Mouse (Mus musculus) E14TG2a.4 (cell line): ENCODE data around the gene Nos1ap.

Experiments
- H3K27me3 ChIP-seq: 2 replicates; pipeline ENCODE4 v1.6.1; 2014; ENCODE audit warnings: low read length, control low read depth; ENCODE audit not compliant: insufficient read depth
- H3K36me3 ChIP-seq: 2 replicates; pipeline ENCODE4 v1.6.1; 2014; ENCODE audit warnings: low read length, control low read depth; ENCODE audit not compliant: insufficient read depth
- H3K4me1 ChIP-seq: replicated peaks from 2 replicates; pipeline ENCODE4 v1.6.1; 2014; ENCODE audit warnings: low read depth, low read length, control low read depth
- H3K4me3 ChIP-seq: replicated peaks from 2 replicates; pipeline ENCODE4 v1.5.1; 2014; ENCODE audit warnings: mild to moderate bottlenecking, low read length
- H3K9me3 ChIP-seq: 2 replicates; pipeline ENCODE4 v1.6.1; 2014; ENCODE audit warnings: low read length, control low read depth
- CTCF ChIP-seq: conservative IDR thresholded peaks from 2 replicates; pipeline ENCODE4 v1.5.1; 2014; ENCODE audit warnings: low read length
- NANOG ChIP-seq: IDR thresholded peaks from 2 replicates; pipeline ENCODE4 v1.6.1; 2014; ENCODE audit warnings: borderline replicate concordance, low read length, mixed read lengths
- POU5F1 ChIP-seq: IDR thresholded peaks from 2 replicates; pipeline ENCODE4 v1.6.1; 2014; ENCODE audit warnings: low read length, borderline replicate concordance

The Nos1ap gene

GRCm38 (mm10) chr1:170416206-170416605, 173.5 kb downstream of the Nos1ap start:
- Histone ChIP-seq H3K4me3 (no peak overlapping the region), H3K4me1 (no peaks in the 10 kb centered on the region), H3K36me3 (0 out of 2 replicates have a peak, but pooled peaks cover 2% of the 10 kb centered on the region), H3K9me3 (peaks cover 49% of the 10 kb centered on the region), H3K27me3 (no peaks in the 10 kb centered on the region)
- no peak for TF ChIP-seq NANOG
- TF ChIP-seq CTCF = no peak
- TF ChIP-seq POU5F1 = no peak

GRCm38 (mm10) chr1:170415395-170415794, 174.3 kb downstream of the Nos1ap start:
- no peak overlapping the region for H3K4me3 ChIP-seq
- H3K9me3 ChIP-seq = peaks cover 41% of the 10 kb centered on the region
- TF ChIP-seq NANOG = no peak
- no peak for TF ChIP-seq POU5F1
- TF ChIP-seq CTCF = no peak
- no peaks in the 10 kb centered on the region for H3K27me3 ChIP-seq
- no peaks in the 10 kb centered on the region for H3K4me1 ChIP-seq
- H3K36me3 ChIP-seq = 0 out of 2 replicates have a peak, but pooled peaks cover 2% of the 10 kb centered on the region

- no peaks in the 10 kb centered on the region for H3K36me3 ChIP-seq
- peaks cover 4% of the 10 kb centered on the region for H3K4me1 ChIP-seq
- H3K27me3 ChIP-seq = no peaks in the 10 kb centered on the region
- no peaks in the 10 kb centered on the region for H3K9me3 ChIP-seq
- no peak overlapping the region for H3K4me3 ChIP-seq
- TF ChIP-seq NANOG (no peak), POU5F1 (no peak), CTCF (no peak)
Observed at GRCm38 (mm10) chr1:170410402-170411191, 179.1 kb downstream of the Nos1ap start.

- Histone ChIP-seq H3K4me1 (peaks cover 4% of the 10 kb centered on the region), H3K36me3 (no peaks in the 10 kb centered on the region), H3K9me3 (no peaks in the 10 kb centered on the region), H3K4me3 (no peak overlapping the region), H3K27me3 (no peaks in the 10 kb centered on the region)
- no peak for TF ChIP-seq POU5F1
- no peak for TF ChIP-seq CTCF
- TF ChIP-seq NANOG = no peak
Observed at GRCm38 (mm10) chr1:170409091-170409490, 180.6 kb downstream of the Nos1ap start.

- Histone ChIP-seq H3K9me3 (no peaks in the 10 kb centered on the region), H3K27me3 (no peaks in the 10 kb centered on the region), H3K4me1 (peaks cover 4% of the 10 kb centered on the region), H3K36me3 (no peaks in the 10 kb centered on the region), H3K4me3 (no peak overlapping the region)
- TF ChIP-seq CTCF (no peak), NANOG (no peak), POU5F1 (no peak)
Observed at GRCm38 (mm10) chr1:170406921-170407320, 182.7 kb downstream of the Nos1ap start.

GRCm38 (mm10) chr1:170405152-170405551, 184.5 kb downstream of the Nos1ap start:
- Histone ChIP-seq H3K4me1 (peaks cover 3% of the 10 kb centered on the region), H3K9me3 (no peaks in the 10 kb centered on the region), H3K27me3 (no peaks in the 10 kb centered on the region), H3K36me3 (no peaks in the 10 kb centered on the region), H3K4me3 (no peak overlapping the region)
- no peak for TF ChIP-seq POU5F1
- no peak for TF ChIP-seq NANOG
- no peak for TF ChIP-seq CTCF

- TF ChIP-seq NANOG (no peak), CTCF (no peak), POU5F1 (no peak)
- no peak overlapping the region for H3K4me3 ChIP-seq
- no peaks in the 10 kb centered on the region for H3K36me3 ChIP-seq
Observed at GRCm38 (mm10) chr1:170402682-170403081, 187.0 kb downstream of the Nos1ap start.

GRCm38 (mm10) chr1:170398866-170399265, 190.8 kb downstream of the Nos1ap start:
- no peaks in the 10 kb centered on the region for H3K27me3 ChIP-seq
- no peak overlapping the region for H3K4me3 ChIP-seq
- H3K36me3 ChIP-seq = no peaks in the 10 kb centered on the region
- no peaks in the 10 kb centered on the region for H3K9me3 ChIP-seq
- no peaks in the 10 kb centered on the region for H3K4me1 ChIP-seq
- no peak for TF ChIP-seq NANOG
- no peak for TF ChIP-seq CTCF
- TF ChIP-seq POU5F1 = no peak

More at GRCm38 (mm10) chr1:170402682-170403081, 187.0 kb downstream of the Nos1ap start:
- H3K9me3 ChIP-seq = no peaks in the 10 kb centered on the region
- H3K4me1 ChIP-seq = no peaks in the 10 kb centered on the region
- no peaks in the 10 kb centered on the region for H3K27me3 ChIP-seq

- TF ChIP-seq CTCF (no peak), POU5F1 (no peak), NANOG (no peak)
- Histone ChIP-seq H3K9me3 (no peaks in the 10 kb centered on the region), H3K36me3 (no peaks in the 10 kb centered on the region), H3K27me3 (no peaks in the 10 kb centered on the region), H3K4me1 (peaks cover 16% of the 10 kb centered on the region), H3K4me3 (no peak overlapping the region)
Observed at GRCm38 (mm10) chr1:170395101-170395500, 194.6 kb downstream of the Nos1ap start.
